13 mouse cellular contexts compared by ENCODE assay signal in genomic region chr7:44823409-44823808, GRCm38 (mm10). TPM values are rescaled to one million over a fixed set of nuclear protein-coding genes. Genes with fewer than 3 reads are reported as not detected.
DNase-seq lines count a peak whose midpoint lies in the region; ATAC-seq and TF ChIP-seq lines count a peak whose summit lies in the region.
"Had no signal": no experiment of that assay in that cellular context is flagged by ENCODE, and none has a peak within 500 bp of the region (broad histone marks: within the 10 kb centered on the region; RNA-seq: fewer than 3 reads in every experiment).

No protein-coding gene starts in this region.

- WGBS in kidney, postnatal 0 days = 44% methylated on average over 7 of the region's 7 CpGs
- 48% methylated on average over 7 of the region's 7 CpGs for WGBS in kidney, embryonic 16.5 days
- 38% methylated on average over 7 of the region's 7 CpGs for WGBS in midbrain, embryonic 16.5 days

- no peaks in the 10 kb centered on the region for H3K9me3 ChIP-seq in kidney, postnatal 0 days (replicated peaks; ENCODE audit: low read length)
- no peaks in the 10 kb centered on the region for H3K9me3 ChIP-seq in kidney, embryonic 16.5 days (ENCODE audit: low read length)
- H3K9me3 ChIP-seq in midbrain, embryonic 16.5 days (replicated peaks; ENCODE audit: control insufficient read depth, low read length, poor library complexity, severe bottlenecking) = no peaks in the 10 kb centered on the region
- H3K9me3 ChIP-seq: G1E; intestine, embryonic 15.5 days; liver, embryonic 15.5 days; stomach, embryonic 15.5 days had no signal

- peaks cover 12% of the 10 kb centered on the region; the same call in 1 of the 2 replicates for H3K4me1 ChIP-seq in kidney, postnatal 0 days (replicated peaks; ENCODE audit: insufficient read depth, low read length)
- H3K4me1 ChIP-seq in kidney, embryonic 16.5 days (ENCODE audit: insufficient read depth, low read length) = peaks cover 23% of the 10 kb centered on the region
- H3K4me1 ChIP-seq in midbrain, embryonic 16.5 days (ENCODE audit: control insufficient read depth, insufficient read depth, low read length) = peaks cover 21% of the 10 kb centered on the region

- no peaks in the 10 kb centered on the region for H3K27me3 ChIP-seq in kidney, postnatal 0 days (ENCODE audit: insufficient read depth, low read length)
- no peaks in the 10 kb centered on the region for H3K27me3 ChIP-seq in kidney, embryonic 16.5 days (ENCODE audit: insufficient read depth, low read length)
- H3K27me3 ChIP-seq in midbrain, embryonic 16.5 days (ENCODE audit: control insufficient read depth, insufficient read depth, low read depth, low read length) = no peaks in the 10 kb centered on the region
- H3K27me3 ChIP-seq: intestine, embryonic 15.5 days; liver, embryonic 15.5 days; stomach, embryonic 15.5 days had no signal

- H3K27ac ChIP-seq in kidney, postnatal 0 days = no peak overlapping the region
- H3K27ac ChIP-seq in kidney, embryonic 16.5 days (ENCODE audit: low read length) = no peak overlapping the region
- no peak overlapping the region for H3K27ac ChIP-seq in midbrain, embryonic 16.5 days (ENCODE audit: low read length)
- H3K27ac ChIP-seq: intestine, embryonic 15.5 days; liver, embryonic 15.5 days; stomach, embryonic 15.5 days had no signal

- no peak for ATAC-seq in kidney, postnatal 0 days (replicated peaks; ENCODE audit: low FRiP score, low read depth)
- ATAC-seq in kidney, embryonic 16.5 days (ENCODE audit: low FRiP score, low TSS enrichment) = no peak
- no peak for ATAC-seq in midbrain, embryonic 16.5 days
- ATAC-seq: intestine, embryonic 15.5 days had no signal

- peaks cover under 1% of the 10 kb centered on the region; the same call in 1 of the 2 replicates for H3K36me3 ChIP-seq in kidney, postnatal 0 days (ENCODE audit: insufficient read depth, low read length)
- 0 out of 2 replicates have a peak, but pooled peaks cover 2% of the 10 kb centered on the region for H3K36me3 ChIP-seq in kidney, embryonic 16.5 days (ENCODE audit: insufficient read depth, low read length)
- H3K36me3 ChIP-seq in midbrain, embryonic 16.5 days (ENCODE audit: control insufficient read depth, insufficient read depth, low read length) = peaks cover 1% of the 10 kb centered on the region; the same call in 1 of the 2 replicates

- no peak overlapping the region for H3K4me3 ChIP-seq in kidney, postnatal 0 days (replicated peaks; ENCODE audit: low read depth, low read length)
- no peak overlapping the region for H3K4me3 ChIP-seq in kidney, embryonic 16.5 days (ENCODE audit: low read length)
- no peak overlapping the region for H3K4me3 ChIP-seq in midbrain, embryonic 16.5 days (ENCODE audit: low read depth, low read length)
- H3K4me3 ChIP-seq: intestine, embryonic 15.5 days; liver, embryonic 15.5 days; stomach, embryonic 15.5 days had no signal

- TF ChIP-seq POLR2A in brain, embryonic 14.5 days (IDR thresholded peaks at IDR 0.05; ENCODE audit: borderline replicate concordance, extremely low read depth, insufficient read depth, insufficient read length, poor library complexity, severe bottlenecking) = no peak

- peak; percentile 52 for TF ChIP-seq CTCF in kidney, postnatal 0 days (IDR thresholded peaks at IDR 0.05; ENCODE audit: low read depth)
- TF ChIP-seq CTCF in brain, embryonic 14.5 days (IDR thresholded peaks at IDR 0.05; ENCODE audit: borderline replicate concordance, extremely low read depth, insufficient read depth, insufficient read length) = peak; percentile 17; the same call in 1 of the 2 replicates

- DNase-seq in embryo, embryonic 10.5 days (ENCODE audit: low spot score) = peak; percentile 35
- DNase-seq in embryo, embryonic 10 days (ENCODE audit: low spot score) = no peak
- DNase-seq in kidney, postnatal 0 days (ENCODE audit: low spot score) = peak; percentile 31
- DNase-seq in B cell, adult 2 months = peak; percentile 43 to 45
- DNase-seq in brain, embryonic 14.5 days (ENCODE audit: low read depth) = peak; percentile 35
- no peak for DNase-seq in yolk sac, embryonic 10.5 days (ENCODE audit: low spot score)
- DNase-seq: midbrain, embryonic 14.5 days had no signal

- H3K4me2 ChIP-seq in kidney, postnatal 0 days (ENCODE audit: low read length) = no peak overlapping the region
- H3K4me2 ChIP-seq in kidney, embryonic 16.5 days (replicated peaks; ENCODE audit: low read depth, low read length) = no peak overlapping the region
- H3K4me2 ChIP-seq in midbrain, embryonic 16.5 days (ENCODE audit: low read length) = no peak overlapping the region
- H3K4me2 ChIP-seq: intestine, embryonic 15.5 days; liver, embryonic 15.5 days; stomach, embryonic 15.5 days had no signal

- no peak overlapping the region for H3K9ac ChIP-seq in kidney, postnatal 0 days (ENCODE audit: low read depth, low read length)
- H3K9ac ChIP-seq in kidney, embryonic 16.5 days (replicated peaks; ENCODE audit: low read length) = no peak overlapping the region
- H3K9ac ChIP-seq in midbrain, embryonic 16.5 days (ENCODE audit: low read depth, low read length) = no peak overlapping the region
- H3K9ac ChIP-seq: intestine, embryonic 15.5 days; liver, embryonic 15.5 days had no signal

RNA-seq across cellular contexts. Expression of gene Atf5, which starts 7.0 kb away (rescaled TPM):
- polyA plus RNA-seq in kidney, postnatal 0 days (2015; fragmentation: Nextera tagmentation; extraction: Ambion mirVana) = 4.2 and 5.3 TPM in 2 replicates
- 3.5 and 4.3 TPM in 2 replicates for polyA plus RNA-seq in kidney, embryonic 16.5 days (2015; fragmentation: Nextera tagmentation; extraction: Ambion mirVana)
- 24.8 and 36.4 TPM in 2 replicates for polyA plus RNA-seq in brain, embryonic 14.5 days (2012; rRNA removed)
- 2.5 and 3.0 TPM in 2 replicates for polyA plus RNA-seq in midbrain, embryonic 16.5 days (2015; fragmentation: Nextera tagmentation; extraction: Ambion mirVana)

RNA-seq across cellular contexts. Expression of gene Il4i1, which starts 7.2 kb away (rescaled TPM):
- polyA plus RNA-seq in kidney, postnatal 0 days (2015; fragmentation: Nextera tagmentation; extraction: Ambion mirVana) = 0.88 and 1.0 TPM in 2 replicates
- polyA plus RNA-seq in kidney, embryonic 16.5 days (2015; fragmentation: Nextera tagmentation; extraction: Ambion mirVana) = 1.1 and 1.5 TPM in 2 replicates
- polyA plus RNA-seq in brain, embryonic 14.5 days (2012; rRNA removed) = 0.42 and 0.59 TPM in 2 replicates
- 0.57 and 1.0 TPM in 2 replicates for polyA plus RNA-seq in midbrain, embryonic 16.5 days (2015; fragmentation: Nextera tagmentation; extraction: Ambion mirVana)

RNA-seq across cellular contexts. Expression of gene Nup62, which starts 7.5 kb away (rescaled TPM):
- polyA plus RNA-seq in kidney, postnatal 0 days (2015; fragmentation: Nextera tagmentation; extraction: Ambion mirVana) = 57.6 and 62.4 TPM in 2 replicates
- 99.9 and 105 TPM in 2 replicates for polyA plus RNA-seq in kidney, embryonic 16.5 days (2015; fragmentation: Nextera tagmentation; extraction: Ambion mirVana)
- polyA plus RNA-seq in brain, embryonic 14.5 days (2012; rRNA removed) = 73.9 and 96.1 TPM in 2 replicates
- 43.6 and 45.9 TPM in 2 replicates for polyA plus RNA-seq in midbrain, embryonic 16.5 days (2015; fragmentation: Nextera tagmentation; extraction: Ambion mirVana)

RNA-seq across cellular contexts. Expression of gene Akt1s1, which starts 25.4 kb away (rescaled TPM):
- polyA plus RNA-seq in kidney, postnatal 0 days (2015; fragmentation: Nextera tagmentation; extraction: Ambion mirVana) = 108 and 111 TPM in 2 replicates
- polyA plus RNA-seq in kidney, embryonic 16.5 days (2015; fragmentation: Nextera tagmentation; extraction: Ambion mirVana) = 117 and 126 TPM in 2 replicates
- polyA plus RNA-seq in brain, embryonic 14.5 days (2012; rRNA removed) = 141 and 160 TPM in 2 replicates
- polyA plus RNA-seq in midbrain, embryonic 16.5 days (2015; fragmentation: Nextera tagmentation; extraction: Ambion mirVana) = 82.2 and 83.2 TPM in 2 replicates

RNA-seq across cellular contexts. Expression of gene Tbc1d17, which starts 25.5 kb away (rescaled TPM):
- 78.0 and 87.0 TPM in 2 replicates for polyA plus RNA-seq in kidney, postnatal 0 days (2015; fragmentation: Nextera tagmentation; extraction: Ambion mirVana)
- polyA plus RNA-seq in kidney, embryonic 16.5 days (2015; fragmentation: Nextera tagmentation; extraction: Ambion mirVana) = 93.9 and 94.9 TPM in 2 replicates
- polyA plus RNA-seq in brain, embryonic 14.5 days (2012; rRNA removed) = 96.8 and 124 TPM in 2 replicates
- 118 and 123 TPM in 2 replicates for polyA plus RNA-seq in midbrain, embryonic 16.5 days (2015; fragmentation: Nextera tagmentation; extraction: Ambion mirVana)

Comparison
In these comparisons a context has a peak if more than half of its experiments do, and no peak if none do; other contexts are left out.
1. DNase-seq: peak in embryo, embryonic 10.5 days (single experiment), kidney, postnatal 0 days (single experiment), B cell, adult 2 months (2 of 2) and brain, embryonic 14.5 days (single experiment); none in embryo, embryonic 10 days (single experiment) and yolk sac, embryonic 10.5 days (single experiment).